ENCODE assay signal across 10 mouse cellular contexts in the genomic region with DNA sequence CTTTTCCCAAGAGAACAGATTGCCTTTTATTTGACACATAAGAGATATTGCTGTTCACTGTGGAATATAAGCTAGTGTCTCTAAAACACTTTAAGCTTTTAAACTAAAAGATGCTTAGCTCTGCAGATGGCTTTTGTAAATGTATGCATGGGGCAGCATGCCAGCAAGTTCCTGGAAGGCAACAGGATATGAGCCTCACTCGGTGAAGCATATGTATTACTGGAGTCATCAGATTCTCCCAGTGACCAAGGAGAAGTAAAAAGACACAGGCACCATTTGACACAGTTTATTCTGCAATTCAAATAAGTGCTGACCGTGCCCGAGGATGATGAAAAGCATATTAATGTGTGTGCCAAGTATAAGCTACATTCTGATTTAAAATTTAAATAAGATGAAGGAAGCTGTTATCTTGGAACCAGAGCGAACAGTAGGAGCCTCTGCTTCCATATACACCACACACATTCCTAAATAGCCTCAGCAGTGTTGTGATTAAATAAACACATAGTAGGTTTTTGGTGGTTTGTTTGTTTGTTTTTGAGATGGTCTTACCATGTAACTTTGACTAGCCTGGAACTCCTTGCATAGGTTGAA. TPM values are rescaled to one million over a fixed set of nuclear protein-coding genes. Genes with fewer than 3 reads are reported as not detected.
DNase-seq lines count a peak whose midpoint lies in the region; ATAC-seq lines count a peak whose summit lies in the region.
"Had no signal": no experiment of that assay in that cellular context is flagged by ENCODE, and none has a peak within 500 bp of the region (broad histone marks: within the 10 kb centered on the region; RNA-seq: fewer than 3 reads in every experiment).

No protein-coding gene starts in this region.

- no peak for ATAC-seq in erythroblast, adult 5-6 weeks (replicated peaks; ENCODE audit: low FRiP score, poor library complexity, severe bottlenecking)
- no peak for ATAC-seq in activated CD4-positive, CD25-positive, alpha-beta regulatory T cell, adult 4 months

- peaks cover 18% of the 10 kb centered on the region for H3K4me1 ChIP-seq in heart, embryonic 10.5 days

- H3K27me3 ChIP-seq in heart, embryonic 10.5 days (ENCODE audit: insufficient read depth, poor library complexity, severe bottlenecking), result no peaks in the 10 kb centered on the region
- H3K27me3 ChIP-seq: heart, embryonic 15.5 days had no signal

- no peak overlapping the region for H3K27ac ChIP-seq in heart, embryonic 10.5 days
- H3K27ac ChIP-seq: heart, embryonic 15.5 days had no signal

- WGBS in heart, embryonic 10.5 days, result 69% methylated on average over 4 of the region's 4 CpGs

- H3K36me3 ChIP-seq in heart, embryonic 10.5 days, result no peaks in the 10 kb centered on the region
- H3K36me3 ChIP-seq: G1E; heart, embryonic 15.5 days had no signal

- H3K4me3 ChIP-seq in heart, embryonic 10.5 days, result no peak overlapping the region
- H3K4me3 ChIP-seq: heart, embryonic 15.5 days had no signal

- H3K9me3 ChIP-seq in heart, embryonic 10.5 days, result no peaks in the 10 kb centered on the region
- H3K9me3 ChIP-seq: G1E; heart, embryonic 15.5 days had no signal

- DNase-seq in heart, adult 8-10 months (ENCODE audit: low spot score), result peak; percentile 41
- DNase-seq in heart, embryonic 10.5 days (ENCODE audit: low spot score), result no peak
- DNase-seq in 3T3-L1 (ENCODE audit: low read depth, low spot score), result peak; percentile 62
- DNase-seq in frontal cortex, adult 2 months (ENCODE audit: extremely low spot score in 1 of 2, low spot score in 1 of 2), result peak; percentile 65 to 88
- DNase-seq in left cerebral cortex, adult 9 months (ENCODE audit: low spot score in 2 of 2), result peak; percentile 20 to 84
- no peak for DNase-seq in kidney, postnatal 25 days

RNA-seq across cellular contexts. Expression of a gene that starts 27.4 kb away (rescaled TPM):
- 10 to 100 TPM; 27.1 to 31.7 (median 29.0) TPM for total RNA-seq in heart, adult 8-10 months (2022)
- 123 and 162 TPM in 2 replicates for polyA plus RNA-seq in heart, embryonic 10.5 days (2016; fragmentation: Nextera tagmentation; extraction: Ambion mirVana)
- polyA plus RNA-seq in frontal cortex, adult 2 months (2012; rRNA removed), result 39.4 and 48.0 TPM in 2 replicates
- 21.1 and 35.1 TPM in 2 replicates for total RNA-seq in erythroblast, adult 5-6 weeks (2015; ENCODE audit: low replicate concordance)
- 17.7 and 24.2 TPM in 2 replicates for total RNA-seq in erythroblast, adult 5-6 weeks (2017; ENCODE audit: low replicate concordance)
- polyA plus RNA-seq in activated CD4-positive, CD25-positive, alpha-beta regulatory T cell, adult 4 months (2017; shearing (Covaris generic)), result 100 to 1,000 TPM; 128 to 153 TPM

RNA-seq across cellular contexts. Expression of a gene that starts 39.7 kb away (rescaled TPM):
- total RNA-seq in heart, adult 8-10 months (2022), result 100 to 1,000 TPM; 390 to 423 (median 413) TPM
- polyA plus RNA-seq in heart, embryonic 10.5 days (2016; fragmentation: Nextera tagmentation; extraction: Ambion mirVana), result 299 and 335 TPM in 2 replicates
- polyA plus RNA-seq in frontal cortex, adult 2 months (2012; rRNA removed), result 65.5 and 72.7 TPM in 2 replicates
- total RNA-seq in erythroblast, adult 5-6 weeks (2015; ENCODE audit: low replicate concordance), result 9.2 and 12.9 TPM in 2 replicates
- 8.2 and 8.5 TPM in 2 replicates for total RNA-seq in erythroblast, adult 5-6 weeks (2017; ENCODE audit: low replicate concordance)
- polyA plus RNA-seq in activated CD4-positive, CD25-positive, alpha-beta regulatory T cell, adult 4 months (2017; shearing (Covaris generic)), result 10 to 100 TPM; 26.5 to 30.6 TPM

Comparison
In these comparisons a context has a peak if more than half of its experiments do, and no peak if none do; other contexts are left out.
1. DNase-seq: peak in heart, adult 8-10 months (single experiment), 3T3-L1 (single experiment), frontal cortex, adult 2 months (2 of 2) and left cerebral cortex, adult 9 months (2 of 2); none in heart, embryonic 10.5 days (single experiment) and kidney, postnatal 25 days (0 of 2).